Mouse (Mus musculus): ENCODE measurements at regions not wholly inside any gene's neighbourhood (a gene's known extent, or its start where the extent isn't known, plus 50 kb on each side); places are given as distances from the start of the nearest gene placed in this dataset.

DNA sequence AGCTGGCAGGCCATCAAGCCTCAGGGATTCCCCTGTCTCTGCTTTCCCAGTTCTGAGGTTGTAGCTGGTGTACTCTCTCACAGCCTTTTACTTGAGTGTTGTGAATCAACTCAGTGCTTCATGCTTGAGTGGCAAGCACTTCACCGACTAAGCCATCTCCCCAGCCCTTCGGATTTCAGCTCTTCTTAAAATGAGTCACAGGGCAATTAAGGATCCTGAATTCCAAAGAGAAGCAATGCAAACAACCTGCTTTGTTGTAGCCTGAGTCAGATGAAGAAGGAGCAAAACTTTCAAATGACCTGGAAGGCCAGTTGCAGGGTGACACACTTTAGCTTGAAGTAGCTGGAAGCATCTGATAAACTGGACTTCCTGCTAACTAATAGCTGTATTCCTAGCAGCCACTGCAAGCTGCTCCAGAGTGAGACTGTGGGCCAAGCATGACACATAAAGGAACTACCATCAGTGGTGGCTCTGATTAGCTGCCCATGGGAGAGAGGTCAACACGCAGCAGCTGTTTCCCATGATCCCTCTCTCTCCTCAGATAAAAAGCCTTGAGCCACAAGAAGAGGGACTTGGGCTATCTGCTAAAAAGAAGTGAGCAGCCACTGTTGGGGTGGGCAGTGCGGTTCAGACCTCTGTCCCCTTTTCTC lies 285.4 kb upstream of the Sdk2 start:
- WGBS: 69% methylated on average over 4 of the region's 4 CpGs
- H3K4me3 ChIP-seq: no peak overlapping the region
- no peak overlapping the region for H3K27ac ChIP-seq
- no peaks in the 10 kb centered on the region for H3K9me3 ChIP-seq
- H3K9ac ChIP-seq: no peak overlapping the region
- H3K4me2 ChIP-seq: no peak overlapping the region
- no peaks in the 10 kb centered on the region; the same call in 1 of the 2 replicates for H3K4me1 ChIP-seq (replicated peaks)
- no peak for ATAC-seq (ENCODE audit: low FRiP score)
- H3K36me3 ChIP-seq: no peaks in the 10 kb centered on the region
- no peaks in the 10 kb centered on the region for H3K27me3 ChIP-seq

GRCm38 (mm10) chr11:114336839-114337484 lies 270.1 kb upstream of the Sdk2 start:
- Histone ChIP-seq H3K27me3 (no peaks in the 10 kb centered on the region), H3K9me3 (no peaks in the 10 kb centered on the region), H3K9ac (0 out of 2 replicates have a peak overlapping the region, but pooled peaks have one; percentile 13), H3K4me1 (replicated peaks) (peaks cover 20% of the 10 kb centered on the region), H3K4me2 (no peak overlapping the region), H3K36me3 (no peaks in the 10 kb centered on the region), H3K4me3 (no peak overlapping the region), H3K27ac (peak overlapping the region; percentile 71; the same call in 1 of the 2 replicates)
- 48% methylated on average over 12 of the region's 12 CpGs for WGBS
- peak; percentile 68; the same call in 1 of the 2 replicates for ATAC-seq (ENCODE audit: low FRiP score)

GRCm38 (mm10) chr11:114335950-114336838 lies 269.3 kb upstream of the Sdk2 start:
- no peaks in the 10 kb centered on the region for H3K9me3 ChIP-seq
- 29% methylated on average over 10 of the region's 10 CpGs for WGBS
- H3K36me3 ChIP-seq: no peaks in the 10 kb centered on the region
- no peak overlapping the region for H3K4me3 ChIP-seq
- H3K4me2 ChIP-seq: no peak overlapping the region
- H3K27me3 ChIP-seq: no peaks in the 10 kb centered on the region
- H3K9ac ChIP-seq: no peak overlapping the region
- peak; percentile 36; the same call in 1 of the 2 replicates for ATAC-seq (ENCODE audit: low FRiP score)
- peak overlapping the region; percentile 71 for H3K27ac ChIP-seq
- H3K4me1 ChIP-seq (replicated peaks): peaks cover 20% of the 10 kb centered on the region

DNA sequence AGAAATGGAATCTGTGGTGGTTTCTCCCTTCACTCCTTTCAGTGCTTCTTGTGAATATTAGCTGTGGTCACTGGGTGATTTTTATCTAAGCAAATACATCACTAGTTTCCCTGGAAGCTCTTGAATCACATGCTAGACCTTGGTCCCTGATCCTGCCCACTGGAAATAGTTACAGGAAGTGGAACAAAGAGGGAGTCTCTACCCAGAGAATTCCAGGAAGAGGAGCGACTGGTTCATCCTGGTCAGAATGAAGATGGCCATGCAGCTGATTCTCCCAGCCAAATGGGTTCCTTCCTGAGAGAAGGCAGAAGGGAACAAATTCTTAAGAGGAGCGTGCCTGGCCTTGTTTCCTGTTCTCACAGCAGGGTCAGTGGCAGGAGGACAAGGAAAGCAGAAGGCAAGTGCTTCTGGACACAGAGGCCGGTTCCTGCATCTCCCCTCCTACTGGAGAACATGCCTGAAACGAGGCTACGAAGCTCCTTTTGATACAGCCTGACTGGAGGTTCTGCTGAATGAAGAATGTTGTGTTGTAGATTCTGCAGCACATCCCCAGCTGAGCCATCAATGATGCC lies 264.8 kb upstream of the Sdk2 start:
- Histone ChIP-seq H3K4me3 (no peak overlapping the region), H3K4me1 (replicated peaks) (peaks cover 11% of the 10 kb centered on the region), H3K27me3 (no peaks in the 10 kb centered on the region), H3K4me2 (no peak overlapping the region), H3K36me3 (no peaks in the 10 kb centered on the region), H3K9me3 (no peaks in the 10 kb centered on the region), H3K9ac (no peak overlapping the region), H3K27ac (no peak overlapping the region)
- no peak for ATAC-seq (ENCODE audit: low FRiP score)
- WGBS: 84% methylated on average over 5 of the region's 5 CpGs

GRCm38 (mm10) chr11:114330316-114330715 lies 263.5 kb upstream of the Sdk2 start:
- 90% methylated on average over 5 of the region's 5 CpGs for WGBS

GRCm38 (mm10) chr11:114322627-114323026 lies 255.8 kb upstream of the Sdk2 start:
- H3K4me1 ChIP-seq (replicated peaks): peaks cover 16% of the 10 kb centered on the region
- H3K27ac ChIP-seq: 0 out of 2 replicates have a peak overlapping the region, but pooled peaks have one; percentile 35
- H3K27me3 ChIP-seq: no peaks in the 10 kb centered on the region
- ATAC-seq (ENCODE audit: low FRiP score): no peak
- 85% methylated on average over 4 of the region's 4 CpGs for WGBS
- no peak overlapping the region for H3K4me3 ChIP-seq
- H3K36me3 ChIP-seq: no peaks in the 10 kb centered on the region
- H3K4me2 ChIP-seq: no peak overlapping the region
- no peaks in the 10 kb centered on the region for H3K9me3 ChIP-seq
- no peak overlapping the region for H3K9ac ChIP-seq

More at GRCm38 (mm10) chr11:114330316-114330715, 263.5 kb upstream of the Sdk2 start:
- Histone ChIP-seq H3K27me3 (no peaks in the 10 kb centered on the region), H3K27ac (no peak overlapping the region), H3K4me3 (no peak overlapping the region), H3K9ac (no peak overlapping the region), H3K4me2 (no peak overlapping the region), H3K36me3 (no peaks in the 10 kb centered on the region), H3K9me3 (no peaks in the 10 kb centered on the region), H3K4me1 (replicated peaks) (peaks cover 3% of the 10 kb centered on the region; the same call in 1 of the 2 replicates)
- ATAC-seq (ENCODE audit: low FRiP score): no peak

DNA sequence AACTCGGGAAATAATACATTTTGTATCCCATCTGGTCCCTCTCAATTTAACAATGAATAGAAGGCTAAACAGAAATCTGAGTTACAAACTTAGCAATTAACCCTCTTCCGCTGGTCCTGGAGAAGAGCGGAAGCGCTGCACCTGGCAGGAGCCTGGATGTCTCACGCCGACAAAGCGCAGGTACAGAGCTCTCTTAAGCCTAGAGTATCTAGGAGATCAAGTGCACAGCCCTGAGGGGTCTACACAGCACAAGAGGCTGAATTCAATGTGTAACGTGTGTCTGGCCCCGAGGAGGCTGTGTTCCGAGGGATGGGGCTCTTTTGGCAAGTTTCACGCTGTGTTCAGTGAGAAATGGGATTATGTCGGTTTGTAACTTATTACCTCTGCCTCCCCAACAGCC lies 255.1 kb upstream of the Sdk2 start:
- WGBS: 80% methylated on average over 12 of the region's 12 CpGs
- H3K36me3 ChIP-seq: no peaks in the 10 kb centered on the region
- no peak for ATAC-seq (ENCODE audit: low FRiP score)

DNA sequence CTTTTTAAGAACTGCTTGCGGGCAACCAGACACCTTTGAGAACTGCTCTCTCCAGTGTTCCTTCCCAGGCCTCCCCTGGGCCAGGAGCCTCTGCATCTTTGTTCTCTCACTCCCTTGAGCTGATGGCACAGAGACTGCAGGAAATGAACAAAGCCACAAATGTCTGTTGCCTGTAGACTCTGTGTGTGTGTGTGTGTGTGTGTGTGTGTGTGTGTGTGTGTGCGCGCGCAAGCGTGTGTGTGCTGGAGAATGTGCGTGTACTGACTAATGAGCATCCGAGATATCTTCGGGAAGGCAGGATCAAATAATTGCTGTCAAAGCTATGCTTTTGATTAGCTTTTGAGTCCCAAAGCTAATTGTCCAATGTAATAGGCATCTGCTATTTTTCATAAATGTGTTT lies 254.7 kb upstream of the Sdk2 start:
- Histone ChIP-seq H3K27me3 (no peaks in the 10 kb centered on the region), H3K4me3 (no peak overlapping the region), H3K9ac (no peak overlapping the region), H3K4me1 (replicated peaks) (peaks cover 22% of the 10 kb centered on the region), H3K36me3 (no peaks in the 10 kb centered on the region), H3K4me2 (no peak overlapping the region), H3K9me3 (no peaks in the 10 kb centered on the region), H3K27ac (peak overlapping the region; percentile 42)
- no peak for ATAC-seq (ENCODE audit: low FRiP score)
- 81% methylated on average over 8 of the region's 8 CpGs for WGBS

More for the DNA sequence above, 255.1 kb upstream of the Sdk2 start:
- Histone ChIP-seq H3K9me3 (no peaks in the 10 kb centered on the region), H3K4me3 (no peak overlapping the region), H3K27me3 (no peaks in the 10 kb centered on the region), H3K27ac (peak overlapping the region; percentile 35; the same call in 1 of the 2 replicates), H3K4me1 (replicated peaks) (peaks cover 20% of the 10 kb centered on the region), H3K4me2 (no peak overlapping the region), H3K9ac (no peak overlapping the region)

DNA sequence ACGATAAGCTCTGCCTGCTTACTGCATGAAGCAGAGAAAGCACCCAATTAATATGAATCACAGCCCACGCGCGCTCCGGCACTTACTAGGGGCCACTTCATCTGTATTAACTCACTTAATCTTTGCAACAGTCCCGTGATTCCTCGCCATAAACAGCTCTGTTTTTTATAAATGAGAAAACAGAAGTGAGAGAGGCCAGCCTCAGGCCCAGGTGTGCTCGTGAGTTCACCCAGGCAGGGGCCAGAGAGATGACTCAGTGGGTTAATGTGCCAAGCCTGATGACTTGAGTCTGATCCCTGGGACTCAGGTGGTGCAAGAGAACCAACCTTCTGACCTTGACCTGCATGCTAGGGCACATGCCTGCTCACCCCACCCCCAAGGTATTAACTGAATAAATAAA lies 248.4 kb upstream of the Sdk2 start:
- peaks cover 36% of the 10 kb centered on the region for H3K4me1 ChIP-seq (replicated peaks)
- H3K4me2 ChIP-seq: no peak overlapping the region
- no peak overlapping the region for H3K4me3 ChIP-seq
- peaks cover 12% of the 10 kb centered on the region; the same call in 1 of the 2 replicates for H3K27me3 ChIP-seq
- no peaks in the 10 kb centered on the region for H3K9me3 ChIP-seq
- ATAC-seq (ENCODE audit: low FRiP score): no peak
- no peak overlapping the region for H3K27ac ChIP-seq
- H3K36me3 ChIP-seq: no peaks in the 10 kb centered on the region
- WGBS: 74% methylated on average over 8 of the region's 8 CpGs
- no peak overlapping the region for H3K9ac ChIP-seq

DNA sequence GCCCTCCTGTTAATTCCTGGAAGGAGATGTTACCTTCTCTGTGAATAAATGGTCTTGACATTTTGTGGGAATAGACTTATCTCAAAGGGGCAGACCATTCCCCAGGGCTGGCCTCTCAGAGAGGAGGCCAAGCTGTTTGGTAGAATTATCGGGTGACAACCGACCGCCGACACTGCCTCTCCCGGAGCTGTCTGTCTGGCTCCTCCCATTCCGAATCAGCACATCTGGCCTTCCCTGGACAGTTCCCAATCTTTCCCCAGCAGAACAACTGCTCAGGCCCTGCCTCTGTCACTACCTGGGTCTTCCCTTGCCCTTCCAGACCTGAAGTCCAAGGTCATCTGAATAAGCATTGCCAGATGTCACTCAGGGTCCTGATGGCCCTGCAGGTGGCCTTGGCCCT lies 246.8 kb upstream of the Sdk2 start:
- no peaks in the 10 kb centered on the region for H3K9me3 ChIP-seq
- H3K9ac ChIP-seq: no peak overlapping the region
- 39% methylated on average over 6 of the region's 6 CpGs for WGBS
- ATAC-seq (ENCODE audit: low FRiP score): no peak
- no peak overlapping the region for H3K4me3 ChIP-seq
- no peak overlapping the region for H3K27ac ChIP-seq
- no peaks in the 10 kb centered on the region for H3K36me3 ChIP-seq
- H3K4me1 ChIP-seq (replicated peaks): peaks cover 47% of the 10 kb centered on the region
- H3K27me3 ChIP-seq: peaks cover 17% of the 10 kb centered on the region; the same call in 1 of the 2 replicates
- H3K4me2 ChIP-seq: no peak overlapping the region

GRCm38 (mm10) chr11:114311640-114312039 lies 244.8 kb upstream of the Sdk2 start:
- no peak for ATAC-seq (ENCODE audit: low FRiP score)
- Histone ChIP-seq H3K4me2 (no peak overlapping the region), H3K27ac (no peak overlapping the region), H3K4me1 (replicated peaks) (peaks cover 37% of the 10 kb centered on the region), H3K9ac (no peak overlapping the region), H3K27me3 (peaks cover 17% of the 10 kb centered on the region; the same call in 1 of the 2 replicates), H3K9me3 (no peaks in the 10 kb centered on the region), H3K4me3 (no peak overlapping the region), H3K36me3 (no peaks in the 10 kb centered on the region)
- 83% methylated on average over 4 of the region's 4 CpGs for WGBS
